ENCODE assay signal across 8 mouse cellular contexts in genomic region chr1:169459071-169459782, GRCm38 (mm10).
DNase-seq lines count a peak whose midpoint lies in the region; ATAC-seq and TF ChIP-seq lines count a peak whose summit lies in the region.

No protein-coding gene starts in this region.

- TF ChIP-seq POLR2A in heart, adult 2 months (IDR thresholded peaks at IDR 0.05; ENCODE audit: insufficient read depth, low read depth, low read length): no peak

- peak; percentile 90 for DNase-seq in 3T3-L1 (ENCODE audit: low read depth, low spot score)
- peak; percentile 67 for DNase-seq in R1 (ENCODE audit: low read depth, low spot score)
- DNase-seq in heart, adult 2 months: peak; percentile 20 to 41
- DNase-seq in kidney, adult 18-20 months: peak; percentile 60
- DNase-seq in liver: peak; percentile 49
- peak; percentile 75 for DNase-seq in neural tube, embryonic 10.5 days (ENCODE audit: extremely low spot score, low spot score)
- DNase-seq in urinary bladder, postnatal 36 days (ENCODE audit: low spot score in 2 of 2): peak; percentile 31 to 33

- H3K9ac ChIP-seq in heart, adult 2 months (ENCODE audit: low read depth, low read length): no peak overlapping the region

- peaks cover 1% of the 10 kb centered on the region; the same call in 1 of the 2 replicates for H3K4me1 ChIP-seq in heart, adult 2 months (ENCODE audit: control insufficient read depth, insufficient read depth, low read length)

- TF ChIP-seq CTCF in heart, adult 2 months (IDR thresholded peaks at IDR 0.05): peak; percentile 96; the same call in 1 of the 2 replicates

- no peak overlapping the region for H3K27ac ChIP-seq in heart, adult 2 months

- intact Hi-C loops in heart, adult 2 months (cut with DNase I): loop anchor here (1.0 to 2.0 kb wide), 2 partner anchors 1244 to 1517 kb away; no protein-coding TSS in a partner anchor

- ATAC-seq in common myeloid progenitor, adult 5-6 weeks (replicated peaks; ENCODE audit: low read depth, poor library complexity, severe bottlenecking): peak; percentile 93

- H3K4me3 ChIP-seq in heart, adult 2 months: no peak overlapping the region

- no peaks in the 10 kb centered on the region for H3K27me3 ChIP-seq in heart, adult 2 months (ENCODE audit: control insufficient read depth, insufficient read depth, low read length)

- TF ChIP-seq EP300 in heart, adult 2 months (IDR thresholded peaks at IDR 0.05; ENCODE audit: insufficient read depth, low read depth, low read length): no peak

- whole genome bisulfite sequencing in heart, adult 2 months: 30% methylated on average over 11 of the region's 11 CpGs

- H3K36me3 ChIP-seq in heart, adult 2 months (ENCODE audit: control insufficient read depth, insufficient read depth, low read length): no peaks in the 10 kb centered on the region

- no peaks in the 10 kb centered on the region for H3K79me2 ChIP-seq in heart, adult 2 months (replicated peaks; ENCODE audit: control insufficient read depth, insufficient read depth, low read length)

Comparison
In these comparisons a context has a peak if more than half of its experiments do, and no peak if none do; other contexts are left out.
1. DNase-seq: peak in every context shown above with its lines; median percentile 90 in 3T3-L1; 75 in neural tube, embryonic 10.5 days; 67 in R1; 60 in kidney, adult 18-20 months; 49 in liver; 32 in urinary bladder, postnatal 36 days; 30 in heart, adult 2 months.